Mouse (Mus musculus) lung, postnatal 0 days (tissue): ENCODE results near the gene Arid1a.

Source experiments
- CTCF ChIP-seq: IDR thresholded peaks from 2 replicates; pipeline ENCODE4 v1.5.1; 2016; ENCODE audit warnings: antibody characterized with exemption, mild to moderate bottlenecking
- EP300 ChIP-seq: IDR thresholded peaks from 2 replicates; pipeline ENCODE4 v1.6.1; 2016; ENCODE audit warnings: antibody characterized with exemption, mild to moderate bottlenecking, control low read depth

GRCm38 (mm10) chr4:133662421-133662820 lies 94.1 kb downstream of the Arid1a start:
- TF ChIP-seq EP300 (no peak), CTCF (no peak)
